Mouse (Mus musculus) lung, postnatal 0 days (tissue): ENCODE measurements around the gene Retsat.

Experiments used
- CTCF ChIP-seq: IDR thresholded peaks from 2 replicates; pipeline ENCODE4 v1.5.1; 2016; ENCODE audit warnings: antibody characterized with exemption, mild to moderate bottlenecking
- EP300 ChIP-seq: IDR thresholded peaks from 2 replicates; pipeline ENCODE4 v1.6.1; 2016; ENCODE audit warnings: antibody characterized with exemption, mild to moderate bottlenecking, control low read depth

DNA sequence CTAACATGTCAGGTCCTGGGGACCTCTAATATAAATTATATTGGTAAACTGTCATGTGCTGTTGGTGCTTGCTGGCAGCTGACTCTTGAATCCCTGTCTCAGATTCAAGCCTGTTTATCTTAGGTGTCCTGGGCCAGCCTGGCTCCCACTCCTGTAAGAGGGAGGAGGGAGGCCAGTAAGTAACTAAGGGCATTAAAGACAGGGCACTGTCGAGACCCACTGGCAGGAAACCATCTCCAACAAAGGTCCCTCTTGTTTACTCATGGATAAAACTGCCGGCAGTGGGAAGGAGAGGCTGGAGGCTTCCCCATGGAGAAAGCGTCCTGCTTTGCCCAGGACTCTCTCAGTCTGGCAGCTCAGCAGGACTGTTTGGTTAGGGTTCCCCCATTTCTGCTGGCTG lies 26.4 kb upstream of the Retsat start:
- TF ChIP-seq CTCF (no peak), EP300 (no peak)
